Mouse (Mus musculus): Measurements from ENCODE around the gene Tut1. TPM values are rescaled to one million over a fixed set of nuclear protein-coding genes. Genes with fewer than 3 reads are reported as not detected.

Gene Tut1
- polyA plus RNA-seq, 1 experiment = 26.4 TPM

GRCm38 (mm10) chr19:8940526-8941133 is 13.0 kb upstream of the Tut1 start:
- Histone ChIP-seq H3K36me3 (ENCODE audit: control insufficient read depth, insufficient read depth, low read length, poor library complexity, severe bottlenecking) (peaks cover 8% of the 10 kb centered on the region), H3K4me3 (ENCODE audit: low read depth, low read length) (peak overlapping the region; percentile 16), H3K9me3 (replicated peaks; ENCODE audit: control insufficient read depth, insufficient read depth, low read length, poor library complexity, severe bottlenecking) (no peaks in the 10 kb centered on the region), H3K9ac (ENCODE audit: low read depth, poor library complexity, severe bottlenecking) (peak overlapping the region; percentile 84), H3K27me3 (ENCODE audit: control insufficient read depth, insufficient read depth, low read length, poor library complexity, severe bottlenecking) (no peaks in the 10 kb centered on the region), H3K4me1 (ENCODE audit: control insufficient read depth, insufficient read depth, low read length) (peaks cover 2% of the 10 kb centered on the region), H3K27ac (ENCODE audit: insufficient read depth, low read length) (peak overlapping the region; percentile 28)
- no peak for TF ChIP-seq POLR2A (IDR thresholded peaks at IDR 0.05; ENCODE audit: insufficient read depth, low read length)
- TF ChIP-seq EP300 (IDR thresholded peaks at IDR 0.05; ENCODE audit: insufficient read depth, low read depth, low read length) = no peak
- no peak for TF ChIP-seq CTCF (IDR thresholded peaks at IDR 0.05; ENCODE audit: low read depth, low read length)

- H3K27ac ChIP-seq (ENCODE audit: insufficient read depth, low read length) = peak overlapping the region; percentile 28
- H3K27me3 ChIP-seq (ENCODE audit: control insufficient read depth, insufficient read depth, low read length, poor library complexity, severe bottlenecking) = no peaks in the 10 kb centered on the region
- peak overlapping the region; percentile 16 for H3K4me3 ChIP-seq (ENCODE audit: low read depth, low read length)
- no peak for TF ChIP-seq CTCF (IDR thresholded peaks at IDR 0.05; ENCODE audit: low read depth, low read length)
- no peak for TF ChIP-seq POLR2A (IDR thresholded peaks at IDR 0.05; ENCODE audit: insufficient read depth, low read length)
- TF ChIP-seq EP300 (IDR thresholded peaks at IDR 0.05; ENCODE audit: insufficient read depth, low read depth, low read length) = no peak
- H3K36me3 ChIP-seq (ENCODE audit: control insufficient read depth, insufficient read depth, low read length, poor library complexity, severe bottlenecking) = peaks cover 13% of the 10 kb centered on the region
- H3K9me3 ChIP-seq (replicated peaks; ENCODE audit: control insufficient read depth, insufficient read depth, low read length, poor library complexity, severe bottlenecking) = no peaks in the 10 kb centered on the region
- peak overlapping the region; percentile 84 for H3K9ac ChIP-seq (ENCODE audit: low read depth, poor library complexity, severe bottlenecking)
- H3K4me1 ChIP-seq (ENCODE audit: control insufficient read depth, insufficient read depth, low read length) = peaks cover 2% of the 10 kb centered on the region
These were observed 12.5 kb upstream of the Tut1 start for GRCm38 (mm10) chr19:8941136-8941514.

- H3K36me3 ChIP-seq (ENCODE audit: control insufficient read depth, insufficient read depth, low read length, poor library complexity, severe bottlenecking) = peaks cover 18% of the 10 kb centered on the region
- TF ChIP-seq POLR2A (IDR thresholded peaks at IDR 0.05; ENCODE audit: insufficient read depth, low read length) (peak; percentile 36), EP300 (IDR thresholded peaks at IDR 0.05; ENCODE audit: insufficient read depth, low read depth, low read length) (0 out of 2 replicates have a peak, but pooled peaks have one; percentile 11), CTCF (IDR thresholded peaks at IDR 0.05; ENCODE audit: low read depth, low read length) (no peak)
These were observed 12.0 kb upstream of the Tut1 start, which contains the start of gene Mta2 for GRCm38 (mm10) chr19:8941515-8942217. Gene Mta2, plus strand, starts transcription at chr19:8941875.

GRCm38 (mm10) chr19:8942276-8942964 is 11.2 kb upstream of the Tut1 start:
- H3K4me3 ChIP-seq (ENCODE audit: low read depth, low read length) = peak overlapping the region; percentile 71
- H3K27ac ChIP-seq (ENCODE audit: insufficient read depth, low read length) = peak overlapping the region; percentile 60
- peak overlapping the region; percentile 84 for H3K9ac ChIP-seq (ENCODE audit: low read depth, poor library complexity, severe bottlenecking)
- TF ChIP-seq EP300 (IDR thresholded peaks at IDR 0.05; ENCODE audit: insufficient read depth, low read depth, low read length) (no peak), POLR2A (IDR thresholded peaks at IDR 0.05; ENCODE audit: insufficient read depth, low read length) (no peak), CTCF (IDR thresholded peaks at IDR 0.05; ENCODE audit: low read depth, low read length) (no peak)
- peaks cover 24% of the 10 kb centered on the region for H3K36me3 ChIP-seq (ENCODE audit: control insufficient read depth, insufficient read depth, low read length, poor library complexity, severe bottlenecking)
- peaks cover 2% of the 10 kb centered on the region for H3K4me1 ChIP-seq (ENCODE audit: control insufficient read depth, insufficient read depth, low read length)
- no peaks in the 10 kb centered on the region for H3K9me3 ChIP-seq (replicated peaks; ENCODE audit: control insufficient read depth, insufficient read depth, low read length, poor library complexity, severe bottlenecking)
- no peaks in the 10 kb centered on the region for H3K27me3 ChIP-seq (ENCODE audit: control insufficient read depth, insufficient read depth, low read length, poor library complexity, severe bottlenecking)

More at GRCm38 (mm10) chr19:8941515-8942217, 12.0 kb upstream of the Tut1 start, which contains the start of gene Mta2:
- Histone ChIP-seq H3K9me3 (replicated peaks; ENCODE audit: control insufficient read depth, insufficient read depth, low read length, poor library complexity, severe bottlenecking) (no peaks in the 10 kb centered on the region), H3K4me3 (ENCODE audit: low read depth, low read length) (peak within 1 kb of the TSS; percentile 71), H3K9ac (ENCODE audit: low read depth, poor library complexity, severe bottlenecking) (peak within 1 kb of the TSS; percentile 84), H3K4me1 (ENCODE audit: control insufficient read depth, insufficient read depth, low read length) (peaks cover 2% of the 10 kb centered on the region), H3K27me3 (ENCODE audit: control insufficient read depth, insufficient read depth, low read length, poor library complexity, severe bottlenecking) (no peaks in the 10 kb centered on the region), H3K27ac (ENCODE audit: insufficient read depth, low read length) (peak within 1 kb of the TSS; percentile 60)

GRCm38 (mm10) chr19:8943047-8943446 is 10.6 kb upstream of the Tut1 start:
- Histone ChIP-seq H3K4me1 (ENCODE audit: control insufficient read depth, insufficient read depth, low read length) (peaks cover 2% of the 10 kb centered on the region), H3K9ac (ENCODE audit: low read depth, poor library complexity, severe bottlenecking) (peak overlapping the region; percentile 84), H3K36me3 (ENCODE audit: control insufficient read depth, insufficient read depth, low read length, poor library complexity, severe bottlenecking) (peaks cover 30% of the 10 kb centered on the region), H3K27ac (ENCODE audit: insufficient read depth, low read length) (peak overlapping the region; percentile 60; the same call in 1 of the 2 replicates), H3K27me3 (ENCODE audit: control insufficient read depth, insufficient read depth, low read length, poor library complexity, severe bottlenecking) (no peaks in the 10 kb centered on the region), H3K9me3 (replicated peaks; ENCODE audit: control insufficient read depth, insufficient read depth, low read length, poor library complexity, severe bottlenecking) (no peaks in the 10 kb centered on the region), H3K4me3 (ENCODE audit: low read depth, low read length) (peak overlapping the region; percentile 68)
- TF ChIP-seq CTCF (IDR thresholded peaks at IDR 0.05; ENCODE audit: low read depth, low read length) = no peak
- TF ChIP-seq POLR2A (IDR thresholded peaks at IDR 0.05; ENCODE audit: insufficient read depth, low read length) = no peak
- no peak for TF ChIP-seq EP300 (IDR thresholded peaks at IDR 0.05; ENCODE audit: insufficient read depth, low read depth, low read length)
